Mouse (Mus musculus): ENCODE results near the gene Ces4a.
"Not testable (repeated sequence)": the region's sequence is repeated elsewhere in the genome, so short reads cannot be mapped to it uniquely, and the experiment has no call there.

GRCm38 (mm10) chr8:105088166-105088565, 43.4 kb upstream of the Ces4a start:
- not testable (repeated sequence) for TF ChIP-seq CTCF (IDR thresholded peaks at IDR 0.05; ENCODE audit: insufficient read depth, low read length); POLR2A (IDR thresholded peaks at IDR 0.05; ENCODE audit: borderline replicate concordance, extremely low read depth, low read depth, low read length)

All from lung, adult 2 months (tissue).